Mouse (Mus musculus) thymus, adult 2 months (tissue): ENCODE results near the gene Lmna. TPM values are rescaled to one million over a fixed set of nuclear protein-coding genes. Genes with fewer than 3 reads are reported as not detected.

ENCODE experiments used
- DNase-seq: peaks from one replicate; pipeline ENCODE4 v3.0.0; 2021
- H3K27ac ChIP-seq: fragments of 200-500 bp; 2 replicates; pipeline ENCODE4 v1.5.1; 2012; ENCODE audit warnings: low read length, control low read depth; ENCODE audit not compliant: control insufficient read depth, insufficient read depth
- H3K27me3 ChIP-seq: fragments of 200-500 bp; 2 replicates; pipeline ENCODE4 v1.6.1; 2012; ENCODE audit warnings: mild to moderate bottlenecking, low read length, moderate library complexity, mixed read lengths; ENCODE audit not compliant: control insufficient read depth, insufficient read depth
- H3K36me3 ChIP-seq: fragments of 200-500 bp; 2 replicates; pipeline ENCODE4 v1.6.1; 2012; ENCODE audit warnings: mild to moderate bottlenecking, low read length, moderate library complexity; ENCODE audit not compliant: control insufficient read depth, insufficient read depth
- H3K4me1 ChIP-seq: fragments of 200-500 bp; replicated peaks from 2 replicates; pipeline ENCODE4 v1.6.1; 2012; ENCODE audit warnings: low read length; ENCODE audit not compliant: control insufficient read depth, insufficient read depth
- H3K4me3 ChIP-seq: fragments of 200-500 bp; 2 replicates; pipeline ENCODE4 v1.5.1; 2012; ENCODE audit warnings: mild to moderate bottlenecking, low read length, control low read depth, moderate library complexity; ENCODE audit not compliant: control insufficient read depth, insufficient read depth
- CTCF ChIP-seq: fragments of 200-500 bp; IDR thresholded peaks from 2 replicates; pipeline ENCODE4 v1.5.1; 2012; ENCODE audit warnings: mild to moderate bottlenecking, control low read depth, low read length, moderate library complexity, borderline replicate concordance; ENCODE audit not compliant: control insufficient read depth, poor library complexity, insufficient read depth; ENCODE audit errors: extremely low read depth
- POLR2A ChIP-seq: fragments of 200-500 bp; IDR thresholded peaks from 2 replicates; pipeline ENCODE4 v1.6.1; 2012; ENCODE audit warnings: mild to moderate bottlenecking, low read length, control low read depth, moderate library complexity; ENCODE audit not compliant: control insufficient read depth, poor library complexity, insufficient read depth; ENCODE audit errors: extremely low read depth
- WGBS: fragments of 180-500 bp; shearing (Covaris S2); methylation state at CpG from one replicate; pipeline ENCODE4 v1.1.7; 2018; 5-methylcytosine and 5-hydroxymethylcytosine counted together
- polyA plus RNA-seq: library from polyadenylated mRNA; depleted of rRNA; stranded (reverse); fragments of >200 nt; gene quantifications from 2 replicates; pipeline ENCODE4 v1.2.3, GENCODE M21; 2012

Lmna gene
- polyA plus RNA-seq, 1 experiment, result 61.1 TPM

DNA sequence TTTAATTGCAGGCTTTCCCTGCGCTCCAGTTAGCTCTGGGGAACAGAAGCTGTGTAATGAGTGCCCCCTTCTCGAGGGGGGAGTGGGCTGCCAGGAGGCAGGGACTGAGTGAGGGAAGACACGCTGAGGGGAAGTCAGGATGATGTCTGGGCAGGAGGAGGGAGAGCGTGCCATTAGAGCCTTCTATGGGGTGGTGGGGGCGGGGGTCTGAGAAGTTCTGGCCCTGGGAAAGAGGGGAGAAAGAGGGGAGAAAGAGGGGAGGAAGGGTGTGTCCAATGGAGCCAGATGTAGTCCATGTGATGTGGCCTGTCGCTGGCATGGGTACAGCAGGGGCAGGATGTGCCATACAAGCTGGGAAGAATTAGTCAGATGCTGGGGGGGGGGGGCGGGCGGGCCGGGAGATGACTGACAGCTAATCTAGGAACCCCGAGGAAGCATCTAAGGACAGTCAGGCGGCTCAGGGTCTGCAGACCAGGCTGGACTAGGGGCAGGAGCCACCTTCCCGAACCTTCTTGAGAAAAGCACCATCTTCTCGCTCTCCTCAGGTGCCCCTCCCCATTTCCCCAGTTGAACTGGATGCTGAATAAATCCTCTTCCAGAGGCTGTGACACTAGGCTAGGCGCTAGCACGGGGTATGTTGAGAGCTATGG lies 3.3 kb upstream of the Lmna start:
- no peak for TF ChIP-seq CTCF
- TF ChIP-seq POLR2A, result no peak
- Histone ChIP-seq H3K36me3 (no peaks in the 10 kb centered on the region), H3K27me3 (no peaks in the 10 kb centered on the region), H3K4me1 (peaks cover 65% of the 10 kb centered on the region), H3K4me3 (no peak overlapping the region), H3K27ac (no peak overlapping the region; the same call in 1 of the 2 replicates)
- WGBS, result 37% methylated on average over 12 of the region's 15 CpGs
- no peak for DNase-seq

DNA sequence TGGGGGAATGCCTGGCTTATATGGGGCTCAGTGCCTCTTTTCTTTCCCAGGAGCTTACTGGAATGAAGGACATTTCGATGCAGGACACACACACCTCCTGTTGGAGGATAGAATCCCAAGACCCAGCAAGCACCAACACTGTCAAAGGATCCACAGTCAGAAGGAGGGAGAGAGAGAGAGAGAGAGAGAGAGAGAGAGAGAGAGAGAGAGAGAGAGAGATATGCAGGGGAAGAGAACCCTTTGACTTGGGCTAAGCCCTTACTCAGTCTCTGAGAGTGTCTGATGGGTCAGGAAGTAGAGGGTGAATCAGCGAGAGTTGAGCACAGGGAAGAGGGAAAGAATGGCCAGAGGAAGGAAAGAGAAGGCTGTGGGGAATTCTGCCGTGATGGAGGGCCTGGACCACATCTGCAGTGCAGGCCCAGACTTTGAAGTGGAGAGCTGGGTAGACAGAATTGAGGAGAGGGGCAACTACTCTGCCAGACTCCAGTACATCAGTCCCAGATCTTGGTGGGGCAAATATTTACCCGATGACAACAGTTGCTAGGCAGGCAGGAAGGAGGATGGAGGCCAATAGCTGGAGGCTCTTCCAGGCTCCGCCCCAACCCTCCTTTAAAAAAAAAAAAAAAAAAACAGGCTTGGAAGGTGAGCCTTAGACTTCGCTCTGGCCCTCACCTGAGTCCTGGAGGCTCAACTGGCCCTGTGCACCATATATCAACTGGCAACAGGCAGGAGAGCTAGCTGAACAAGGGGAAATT lies 2.6 kb upstream of the Lmna start:
- WGBS, result 60% methylated on average over 6 of the region's 6 CpGs
- DNase-seq, result no peak
- TF ChIP-seq CTCF (no peak), POLR2A (no peak)
- Histone ChIP-seq H3K27ac (no peak overlapping the region; the same call in 1 of the 2 replicates), H3K36me3 (no peaks in the 10 kb centered on the region), H3K27me3 (no peaks in the 10 kb centered on the region), H3K4me3 (no peak overlapping the region), H3K4me1 (peaks cover 66% of the 10 kb centered on the region)

- Histone ChIP-seq H3K4me3 (no peak overlapping the region), H3K27ac (no peak overlapping the region), H3K4me1 (peaks cover 70% of the 10 kb centered on the region), H3K27me3 (no peaks in the 10 kb centered on the region), H3K36me3 (no peaks in the 10 kb centered on the region)
- DNase-seq, result no peak
- 23% methylated on average over 4 of the region's 4 CpGs for WGBS
- TF ChIP-seq POLR2A, result no peak
- 0 out of 2 replicates have a peak, but pooled peaks have one; percentile 13 for TF ChIP-seq CTCF
These were observed 1.8 kb upstream of the Lmna start for GRCm38 (mm10) chr3:88511559-88511958.

DNA sequence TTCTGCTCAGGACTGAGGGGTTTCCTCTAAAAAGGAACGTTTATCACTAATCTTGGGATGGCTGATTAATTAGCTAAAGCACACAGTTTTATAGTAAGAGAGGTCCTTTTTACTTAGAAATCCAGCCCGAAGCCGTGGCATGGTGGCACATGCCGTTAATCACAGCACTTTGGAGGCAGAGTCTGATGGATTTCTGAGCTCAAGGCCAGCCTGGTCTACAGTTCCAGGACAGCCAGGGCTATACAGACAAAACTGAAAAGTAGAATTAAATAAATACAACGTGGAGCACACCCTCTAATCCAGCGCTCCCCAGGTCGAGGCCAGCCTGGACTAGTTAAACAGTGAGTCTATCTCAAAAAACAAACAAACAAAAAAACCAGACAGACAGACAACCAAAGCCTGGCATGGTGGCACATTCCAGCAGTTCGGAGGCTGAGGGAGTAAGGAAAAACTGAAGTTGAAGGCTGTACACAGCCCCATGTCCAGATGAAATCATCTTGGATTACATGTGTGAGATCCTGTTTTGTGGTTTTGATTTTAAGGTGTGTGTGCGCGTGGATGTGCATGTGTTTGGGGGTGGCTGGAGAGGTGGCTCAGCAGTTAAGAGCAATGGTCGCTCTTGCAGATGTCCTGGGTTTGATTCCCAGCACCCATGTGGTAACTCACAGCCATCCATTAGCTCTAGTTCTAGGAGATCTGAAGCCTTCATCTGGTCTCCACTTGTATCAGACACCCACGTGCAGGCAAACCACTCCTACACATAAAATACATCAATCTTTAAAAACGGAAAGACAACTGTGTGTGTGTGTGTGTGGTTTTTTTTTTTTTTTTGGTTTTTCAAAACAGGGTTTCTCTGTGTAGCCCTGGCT lies 899 bp upstream of the Lmna start:
- no peak overlapping the region for H3K4me3 ChIP-seq

GRCm38 (mm10) chr3:88509250-88509649 lies 506 bp downstream of the Lmna start:
- WGBS, result 16% methylated on average over 3 of the region's 3 CpGs
- no peaks in the 10 kb centered on the region for H3K27me3 ChIP-seq
- H3K4me1 ChIP-seq, result peaks cover 58% of the 10 kb centered on the region
- peak overlapping the region; percentile 7; the same call in 1 of the 2 replicates for H3K4me3 ChIP-seq
- H3K27ac ChIP-seq, result peak overlapping the region; percentile 83
- no peaks in the 10 kb centered on the region for H3K36me3 ChIP-seq
- peak; percentile 32 for DNase-seq
- no peak for TF ChIP-seq POLR2A
- no peak for TF ChIP-seq CTCF

More for the DNA sequence above, 899 bp upstream of the Lmna start:
- Histone ChIP-seq H3K27ac (peak overlapping the region; percentile 27; the same call in 1 of the 2 replicates), H3K27me3 (no peaks in the 10 kb centered on the region), H3K36me3 (no peaks in the 10 kb centered on the region), H3K4me1 (peaks cover 66% of the 10 kb centered on the region)
- 22% methylated on average over 13 of the region's 13 CpGs for WGBS
- TF ChIP-seq POLR2A (no peak), CTCF (no peak)
- no peak for DNase-seq

GRCm38 (mm10) chr3:88505765-88506164 lies 4.0 kb downstream of the Lmna start:
- Histone ChIP-seq H3K4me1 (peaks cover 43% of the 10 kb centered on the region), H3K4me3 (no peak overlapping the region), H3K36me3 (no peaks in the 10 kb centered on the region), H3K27ac (no peak overlapping the region), H3K27me3 (no peaks in the 10 kb centered on the region; the same call in 1 of the 2 replicates)
- DNase-seq, result no peak
- 77% methylated on average over 7 of the region's 7 CpGs for WGBS
- TF ChIP-seq POLR2A (no peak), CTCF (no peak)

GRCm38 (mm10) chr3:88505081-88505480 lies 4.7 kb downstream of the Lmna start:
- no peak for TF ChIP-seq POLR2A
- no peak for TF ChIP-seq CTCF
- DNase-seq, result no peak
- no peaks in the 10 kb centered on the region; the same call in 1 of the 2 replicates for H3K27me3 ChIP-seq
- no peak overlapping the region for H3K27ac ChIP-seq
- H3K4me1 ChIP-seq, result peaks cover 37% of the 10 kb centered on the region
- WGBS, result 86% methylated on average over 6 of the region's 6 CpGs
- no peak overlapping the region for H3K4me3 ChIP-seq
- no peaks in the 10 kb centered on the region for H3K36me3 ChIP-seq
